Mouse (Mus musculus): ENCODE results near the gene Cops7a. TPM values are rescaled to one million over a fixed set of nuclear protein-coding genes. Genes with fewer than 3 reads are reported as not detected.

Gene Cops7a
- 85.4 and 96.4 TPM in 2 replicates for polyA plus RNA-seq (2015; fragmentation: Nextera tagmentation; extraction: Ambion mirVana)

GRCm38 (mm10) chr6:124965088-124965719 lies at the start of gene Cops7a:
TSS of gene Cops7a (minus strand) at chr6:124965538.
- peak within 1 kb of the TSS; percentile 92 for H3K27ac ChIP-seq (replicated peaks)
- peak within 1 kb of the TSS; percentile 91 for H3K9ac ChIP-seq
- peaks cover 28% of the 10 kb centered on the region for H3K36me3 ChIP-seq
- H3K4me3 ChIP-seq, result peak within 1 kb of the TSS; percentile 61
- peaks cover 17% of the 10 kb centered on the region for H3K4me1 ChIP-seq (replicated peaks)
- ATAC-seq (ENCODE audit: low read depth), result peak; percentile 95
- peak within 1 kb of the TSS; percentile 94 for H3K4me2 ChIP-seq
- under 1% methylated on average over 62 of the region's 68 CpGs for WGBS
- H3K9me3 ChIP-seq, result peaks cover 9% of the 10 kb centered on the region; the same call in 1 of the 2 replicates
- H3K27me3 ChIP-seq, result no peaks in the 10 kb centered on the region

DNA sequence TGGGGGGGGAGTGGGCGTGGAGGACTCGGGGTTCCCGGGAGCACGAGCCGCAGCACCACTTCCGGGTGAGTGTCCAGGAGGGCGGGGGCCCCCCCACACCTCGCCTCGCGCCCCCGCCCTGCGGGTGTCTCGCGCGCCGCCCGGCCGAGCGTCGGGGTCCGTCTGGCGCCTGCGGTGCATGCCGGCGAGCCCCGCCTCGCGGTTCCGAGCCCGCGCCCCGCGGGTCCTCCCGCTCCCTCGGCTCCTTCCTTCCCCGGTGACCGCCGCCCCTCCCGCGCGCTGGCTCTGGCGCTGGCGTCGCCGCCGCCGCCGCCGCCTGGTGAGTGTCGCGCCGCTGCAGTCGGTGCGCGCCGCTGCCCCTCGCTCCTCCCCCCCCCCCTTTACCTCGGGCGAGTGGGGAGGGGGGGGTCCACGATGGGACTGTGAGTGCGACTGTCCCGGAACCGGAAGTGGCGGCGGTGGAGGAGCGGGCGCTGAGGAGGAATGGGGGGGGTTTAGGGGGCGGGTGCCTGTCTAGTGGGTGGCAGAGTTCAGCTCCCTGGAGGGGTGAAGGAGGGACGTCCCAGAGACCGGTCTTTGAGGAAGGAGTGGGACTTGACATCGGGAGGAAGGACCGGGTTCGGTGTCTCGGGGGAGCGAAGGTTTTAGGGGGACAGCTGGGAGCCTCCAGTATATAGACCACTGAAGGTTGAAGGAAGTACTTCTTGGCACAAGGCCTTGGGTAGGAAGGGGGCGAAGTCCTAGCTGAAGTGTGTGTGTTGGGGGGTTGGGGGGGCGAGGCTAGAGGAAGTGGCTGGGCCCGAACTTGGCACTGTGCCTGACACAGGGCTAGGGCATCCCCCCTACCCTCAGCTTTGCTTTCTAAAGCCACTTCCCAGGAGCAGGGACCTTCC lies 44.1 kb upstream of the Cops7a start:
- peak; percentile 88 for ATAC-seq (ENCODE audit: low read depth)
- Histone ChIP-seq H3K4me3 (peak overlapping the region; percentile 75), H3K9me3 (no peaks in the 10 kb centered on the region), H3K4me2 (peak overlapping the region; percentile 93), H3K27ac (replicated peaks) (peak overlapping the region; percentile 98), H3K9ac (peak overlapping the region; percentile 98), H3K27me3 (no peaks in the 10 kb centered on the region), H3K4me1 (replicated peaks) (peaks cover 43% of the 10 kb centered on the region), H3K36me3 (peaks cover 31% of the 10 kb centered on the region)
- under 1% methylated on average over 42 of the region's 78 CpGs for WGBS

DNA sequence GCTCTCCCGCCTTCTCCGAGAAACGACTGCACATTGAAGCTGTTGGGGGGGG lies 43.6 kb upstream of the Cops7a start, which contains the start of gene Zfp384:
Gene Zfp384, plus strand, starts transcription at position 17 of the 52 bp plus-strand sequence.
- 0% methylated on average over 3 of the region's 3 CpGs for WGBS
- peaks cover 27% of the 10 kb centered on the region for H3K36me3 ChIP-seq
- H3K4me3 ChIP-seq, result peak within 1 kb of the TSS; percentile 75
- H3K27me3 ChIP-seq, result no peaks in the 10 kb centered on the region
- H3K9me3 ChIP-seq, result no peaks in the 10 kb centered on the region
- peak within 1 kb of the TSS; percentile 98 for H3K27ac ChIP-seq (replicated peaks)
- H3K9ac ChIP-seq, result peak within 1 kb of the TSS; percentile 98
- peak within 1 kb of the TSS; percentile 93 for H3K4me2 ChIP-seq
- no peak for ATAC-seq (ENCODE audit: low read depth)
- peaks cover 43% of the 10 kb centered on the region for H3K4me1 ChIP-seq (replicated peaks)

DNA sequence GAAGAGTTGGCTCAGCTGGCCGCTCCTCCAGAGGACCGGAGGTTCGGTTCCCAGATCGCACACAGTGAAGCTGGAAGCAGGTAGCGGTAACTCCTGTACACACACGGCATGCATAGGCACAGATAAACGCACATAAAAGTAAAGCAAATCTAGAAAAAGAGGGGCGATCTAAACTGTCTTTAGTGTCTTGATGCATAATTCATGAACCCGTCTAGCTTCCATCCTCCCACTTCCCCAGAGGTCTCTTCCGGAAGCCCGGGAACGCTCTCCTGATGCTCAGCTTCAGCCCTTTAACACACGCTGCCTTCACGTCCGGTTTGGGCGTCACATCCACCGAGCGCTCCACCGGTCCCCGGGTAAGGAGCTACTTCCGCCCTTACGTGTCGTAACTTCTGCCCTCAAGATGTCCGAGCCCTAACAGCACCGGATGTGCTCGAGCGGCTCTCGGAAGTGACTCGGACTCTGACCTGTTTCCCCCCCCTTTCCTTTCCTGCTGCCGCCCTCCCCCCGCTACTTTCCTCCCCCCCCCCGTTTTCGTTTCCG lies 43.3 kb upstream of the Cops7a start:
- peaks cover 43% of the 10 kb centered on the region for H3K4me1 ChIP-seq (replicated peaks)
- under 1% methylated on average over 33 of the region's 34 CpGs for WGBS

GRCm38 (mm10) chr6:125008060-125008459 lies 42.7 kb upstream of the Cops7a start:
- peaks cover 42% of the 10 kb centered on the region for H3K4me1 ChIP-seq (replicated peaks)
- peaks cover 19% of the 10 kb centered on the region for H3K36me3 ChIP-seq
- 42% methylated on average over 13 of the region's 13 CpGs for WGBS
- peak overlapping the region; percentile 78 for H3K9ac ChIP-seq
- peak overlapping the region; percentile 98 for H3K27ac ChIP-seq (replicated peaks)
- peak overlapping the region; percentile 60 for H3K4me2 ChIP-seq
- H3K27me3 ChIP-seq, result peaks cover 8% of the 10 kb centered on the region
- H3K4me3 ChIP-seq, result peak overlapping the region; percentile 75
- H3K9me3 ChIP-seq, result no peaks in the 10 kb centered on the region
- ATAC-seq (ENCODE audit: low read depth), result no peak; the same call in 1 of the 2 replicates

More for the DNA sequence above, 43.3 kb upstream of the Cops7a start:
- peak overlapping the region; percentile 75 for H3K4me3 ChIP-seq
- ATAC-seq (ENCODE audit: low read depth), result peak; percentile 98
- peaks cover 25% of the 10 kb centered on the region for H3K36me3 ChIP-seq
- H3K9ac ChIP-seq, result peak overlapping the region; percentile 98
- H3K4me2 ChIP-seq, result peak overlapping the region; percentile 60
- H3K27me3 ChIP-seq, result peaks cover 2% of the 10 kb centered on the region; the same call in 1 of the 2 replicates
- peak overlapping the region; percentile 98 for H3K27ac ChIP-seq (replicated peaks)
- no peaks in the 10 kb centered on the region for H3K9me3 ChIP-seq

DNA sequence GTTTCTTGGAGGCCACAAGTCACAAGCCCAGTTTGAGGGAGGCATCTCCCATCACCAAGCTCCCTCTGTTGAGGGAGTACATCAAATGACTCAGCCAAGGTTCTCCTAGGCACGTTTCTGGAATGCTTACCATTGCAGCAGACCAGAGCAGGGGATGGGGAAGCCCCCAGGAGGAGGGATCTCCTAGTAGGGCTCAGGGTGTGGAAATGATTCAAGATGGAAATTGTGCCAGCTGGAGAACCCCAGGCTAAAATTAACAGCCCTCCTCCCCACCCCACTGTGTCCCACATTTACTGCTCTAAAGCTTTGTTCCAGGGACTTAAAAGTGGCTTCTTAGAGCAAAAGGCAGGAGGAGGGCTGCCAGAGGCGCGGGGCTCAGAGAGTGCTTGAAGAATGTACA lies 39.7 kb upstream of the Cops7a start:
- peaks cover 36% of the 10 kb centered on the region for H3K27me3 ChIP-seq
- no peak for ATAC-seq (ENCODE audit: low read depth)
- no peak overlapping the region for H3K4me2 ChIP-seq
- H3K4me1 ChIP-seq (replicated peaks), result peaks cover 14% of the 10 kb centered on the region
- H3K27ac ChIP-seq (replicated peaks), result no peak overlapping the region
- no peaks in the 10 kb centered on the region for H3K9me3 ChIP-seq
- H3K9ac ChIP-seq, result no peak overlapping the region
- WGBS, result 29% methylated on average over 3 of the region's 3 CpGs
- H3K4me3 ChIP-seq, result no peak overlapping the region
- 0 out of 2 replicates have a peak, but pooled peaks cover 4% of the 10 kb centered on the region for H3K36me3 ChIP-seq

GRCm38 (mm10) chr6:125003706-125004105 lies 38.4 kb upstream of the Cops7a start:
- WGBS, result 40% methylated on average over 3 of the region's 3 CpGs

DNA sequence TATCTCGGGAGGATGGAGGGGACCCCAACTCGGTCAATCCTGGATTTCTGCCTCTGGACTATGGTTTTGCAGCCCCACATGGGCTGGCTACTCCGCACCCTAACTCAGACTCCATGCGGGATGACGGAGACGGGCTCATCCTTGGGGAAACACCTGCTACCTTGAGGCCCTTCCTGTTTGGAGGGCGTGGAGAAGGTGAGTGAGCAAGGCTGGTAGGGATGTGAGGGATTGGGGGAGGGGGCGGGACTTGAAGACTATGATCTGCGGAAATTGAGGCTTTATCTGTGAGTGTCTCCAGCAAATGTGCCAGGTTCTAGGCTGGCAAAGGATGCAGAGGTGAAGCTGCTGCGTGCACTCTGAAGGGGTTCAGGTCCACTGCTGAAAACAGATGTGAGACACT lies 34.2 kb upstream of the Cops7a start:
- no peak overlapping the region for H3K27ac ChIP-seq (replicated peaks)
- no peak overlapping the region for H3K4me2 ChIP-seq
- ATAC-seq (ENCODE audit: low read depth), result no peak

More at GRCm38 (mm10) chr6:125003706-125004105, 38.4 kb upstream of the Cops7a start:
- Histone ChIP-seq H3K4me3 (no peak overlapping the region), H3K9me3 (no peaks in the 10 kb centered on the region), H3K4me1 (replicated peaks) (peaks cover 16% of the 10 kb centered on the region), H3K27me3 (peaks cover 50% of the 10 kb centered on the region), H3K9ac (0 out of 2 replicates have a peak overlapping the region, but pooled peaks have one; percentile 26), H3K36me3 (0 out of 2 replicates have a peak, but pooled peaks cover 4% of the 10 kb centered on the region), H3K27ac (replicated peaks) (no peak overlapping the region), H3K4me2 (no peak overlapping the region)
- ATAC-seq (ENCODE audit: low read depth), result no peak

GRCm38 (mm10) chr6:124999091-124999490 lies 33.8 kb upstream of the Cops7a start:
- H3K27me3 ChIP-seq, result peaks cover 90% of the 10 kb centered on the region
- no peaks in the 10 kb centered on the region for H3K9me3 ChIP-seq
- H3K4me2 ChIP-seq, result no peak overlapping the region
- H3K36me3 ChIP-seq, result 0 out of 2 replicates have a peak, but pooled peaks cover 4% of the 10 kb centered on the region
- no peak overlapping the region for H3K27ac ChIP-seq (replicated peaks)
- ATAC-seq (ENCODE audit: low read depth), result no peak
- H3K9ac ChIP-seq, result peak overlapping the region; percentile 17; the same call in 1 of the 2 replicates
- 33% methylated on average over 14 of the region's 14 CpGs for WGBS
- H3K4me3 ChIP-seq, result peak overlapping the region; percentile 69; the same call in 1 of the 2 replicates
- peaks cover 33% of the 10 kb centered on the region for H3K4me1 ChIP-seq (replicated peaks)

More for the DNA sequence above, 34.2 kb upstream of the Cops7a start:
- Histone ChIP-seq H3K4me3 (no peak overlapping the region), H3K9ac (peak overlapping the region; percentile 17; the same call in 1 of the 2 replicates), H3K27me3 (peaks cover 85% of the 10 kb centered on the region), H3K9me3 (no peaks in the 10 kb centered on the region), H3K36me3 (0 out of 2 replicates have a peak, but pooled peaks cover 4% of the 10 kb centered on the region), H3K4me1 (replicated peaks) (peaks cover 33% of the 10 kb centered on the region)
- 42% methylated on average over 10 of the region's 10 CpGs for WGBS

DNA sequence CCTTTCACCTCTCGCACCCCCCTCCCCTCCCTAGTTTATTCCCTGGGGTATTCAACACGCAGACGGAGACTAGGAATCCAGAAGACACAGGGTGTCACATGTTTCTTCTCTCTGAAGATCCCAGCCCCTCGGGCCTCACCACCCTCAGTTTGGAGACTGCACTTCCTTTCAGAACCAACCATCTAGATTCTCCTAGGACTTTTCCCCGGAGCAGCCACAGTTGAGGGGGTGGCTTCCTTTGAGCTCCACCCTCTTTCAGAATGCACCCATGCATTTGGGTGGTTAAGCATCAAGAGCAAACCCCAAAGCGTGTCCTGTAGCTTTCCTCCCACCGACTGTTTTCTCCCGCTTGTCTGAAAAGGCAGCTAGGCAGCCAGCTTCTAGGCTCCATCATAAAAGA lies 32.7 kb upstream of the Cops7a start:
- H3K27me3 ChIP-seq, result peaks cover 91% of the 10 kb centered on the region

GRCm38 (mm10) chr6:124996551-124997501 lies 31.5 kb upstream of the Cops7a start, which contains the start of gene Pianp:
TSS of gene Pianp (plus strand) at chr6:124996694.
- under 1% methylated on average over 42 of the region's 78 CpGs for WGBS
- peak within 1 kb of the TSS; percentile 80 for H3K27ac ChIP-seq (replicated peaks)
- ATAC-seq (ENCODE audit: low read depth), result peak; percentile 88

More for the DNA sequence above, 32.7 kb upstream of the Cops7a start:
- Histone ChIP-seq H3K4me1 (replicated peaks) (peaks cover 36% of the 10 kb centered on the region), H3K36me3 (0 out of 2 replicates have a peak, but pooled peaks cover 4% of the 10 kb centered on the region), H3K27ac (replicated peaks) (no peak overlapping the region), H3K9me3 (no peaks in the 10 kb centered on the region), H3K4me3 (peak overlapping the region; percentile 69), H3K4me2 (peak overlapping the region; percentile 89), H3K9ac (peak overlapping the region; percentile 91)
- no peak for ATAC-seq (ENCODE audit: low read depth)
- 5% methylated on average over 8 of the region's 8 CpGs for WGBS

More at GRCm38 (mm10) chr6:124996551-124997501, 31.5 kb upstream of the Cops7a start, which contains the start of gene Pianp:
- Histone ChIP-seq H3K9ac (peak within 1 kb of the TSS; percentile 91), H3K36me3 (0 out of 2 replicates have a peak, but pooled peaks cover 4% of the 10 kb centered on the region), H3K4me1 (replicated peaks) (peaks cover 36% of the 10 kb centered on the region), H3K4me2 (peak within 1 kb of the TSS; percentile 89), H3K9me3 (no peaks in the 10 kb centered on the region), H3K4me3 (peak within 1 kb of the TSS; percentile 69), H3K27me3 (peaks cover 90% of the 10 kb centered on the region)

Measured in neural tube, embryonic 13.5 days (tissue).